Mouse (Mus musculus) small intestine, adult 2 months (tissue): ENCODE measurements around the gene Arid3a. TPM values are rescaled to one million over a fixed set of nuclear protein-coding genes. Genes with fewer than 3 reads are reported as not detected.

Source experiments
- H3K27ac ChIP-seq: fragments of 200-500 bp; 2 replicates; pipeline ENCODE4 v1.5.1; 2012; ENCODE audit warnings: low read depth, low read length, control low read depth, inconsistent platforms; ENCODE audit not compliant: insufficient read depth
- H3K27me3 ChIP-seq: fragments of 200-500 bp; 2 replicates; pipeline ENCODE4 v1.6.1; 2012; ENCODE audit warnings: mild to moderate bottlenecking, moderate library complexity, low read length, inconsistent platforms; ENCODE audit not compliant: control insufficient read depth, insufficient read depth
- H3K36me3 ChIP-seq: fragments of 200-500 bp; 2 replicates; pipeline ENCODE4 v1.6.1; 2012; ENCODE audit warnings: mild to moderate bottlenecking, low read length, control low read depth, inconsistent platforms; ENCODE audit not compliant: control insufficient read depth, insufficient read depth
- H3K4me1 ChIP-seq: fragments of 200-500 bp; 2 replicates; pipeline ENCODE4 v1.6.1; 2012; ENCODE audit warnings: low read length, inconsistent platforms, mixed read lengths; ENCODE audit not compliant: control insufficient read depth, insufficient read depth, insufficient read length
- H3K4me3 ChIP-seq: fragments of 200-500 bp; 2 replicates; pipeline ENCODE4 v1.5.1; 2012; ENCODE audit warnings: low read depth, mild to moderate bottlenecking, control low read depth, inconsistent platforms, low read length, moderate library complexity
- CTCF ChIP-seq: fragments of 200-500 bp; IDR thresholded peaks from 2 replicates; pipeline ENCODE4 v1.5.1; 2012; ENCODE audit warnings: low read depth, mild to moderate bottlenecking, control low read depth, inconsistent platforms, low read length, moderate library complexity, mixed read lengths; ENCODE audit not compliant: insufficient replicate concordance, insufficient read length; ENCODE audit errors: extremely low read depth
- POLR2A ChIP-seq: fragments of 200-500 bp; IDR thresholded peaks from 2 replicates; pipeline ENCODE4 v1.6.1; 2012; ENCODE audit warnings: low read depth, mild to moderate bottlenecking, control low read depth, inconsistent platforms, low read length, moderate library complexity
- WGBS: fragments of 180-500 bp; shearing (Covaris S2); methylation state at CpG from one replicate; pipeline ENCODE4 v1.1.7; 2018; 5-methylcytosine and 5-hydroxymethylcytosine counted together
- polyA plus RNA-seq: library from polyadenylated mRNA; depleted of rRNA; stranded (reverse); fragments of >200 nt; gene quantifications from 2 replicates; pipeline ENCODE4 v1.2.3, GENCODE M21; 2012

Gene Arid3a
- polyA plus RNA-seq, 1 experiment = 23.9 TPM

DNA sequence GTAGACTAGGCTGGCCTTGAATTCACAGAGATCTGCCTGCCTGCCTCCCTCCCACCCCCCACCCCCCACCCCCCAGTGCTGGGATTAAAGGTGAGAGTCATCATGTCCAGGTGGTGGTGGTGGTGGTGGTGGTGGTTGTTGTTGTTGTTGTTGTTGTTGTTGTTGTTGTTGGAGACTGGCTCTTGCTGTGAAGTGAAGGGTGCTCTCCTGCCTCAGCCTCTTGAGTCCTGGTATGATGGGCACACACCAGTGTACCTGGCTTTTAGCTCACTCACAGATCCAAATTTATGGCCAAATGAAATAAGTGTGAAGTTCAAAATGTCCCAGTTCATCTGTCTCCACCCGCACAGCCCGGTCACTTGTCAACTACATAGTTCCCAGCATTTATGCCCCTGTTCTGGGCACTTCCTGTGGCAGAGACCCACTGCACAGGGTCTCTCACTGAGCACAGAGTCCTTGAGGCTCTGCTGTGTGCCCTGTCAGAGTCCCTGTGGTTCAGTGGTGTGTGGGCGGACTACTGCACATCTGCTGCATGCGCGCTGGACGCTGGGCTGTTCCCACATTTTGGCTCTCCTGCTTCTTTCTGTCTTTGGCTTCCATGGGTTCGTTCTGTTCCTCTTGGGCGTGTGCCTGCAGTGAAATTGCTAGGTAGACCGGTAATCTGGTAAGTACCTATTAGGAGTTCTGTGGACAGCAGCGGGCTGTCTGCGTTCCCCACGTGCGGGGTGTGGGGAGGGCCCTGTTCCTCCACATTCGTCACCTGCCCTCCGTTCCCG is 8.1 kb downstream of the Arid3a start:
- Histone ChIP-seq H3K27ac (no peak overlapping the region), H3K36me3 (0 out of 2 replicates have a peak, but pooled peaks cover 2% of the 10 kb centered on the region), H3K4me1 (peaks cover 44% of the 10 kb centered on the region), H3K4me3 (no peak overlapping the region), H3K27me3 (no peaks in the 10 kb centered on the region)
- 80% methylated on average over 16 of the region's 16 CpGs for WGBS
- TF ChIP-seq POLR2A (no peak), CTCF (no peak)

DNA sequence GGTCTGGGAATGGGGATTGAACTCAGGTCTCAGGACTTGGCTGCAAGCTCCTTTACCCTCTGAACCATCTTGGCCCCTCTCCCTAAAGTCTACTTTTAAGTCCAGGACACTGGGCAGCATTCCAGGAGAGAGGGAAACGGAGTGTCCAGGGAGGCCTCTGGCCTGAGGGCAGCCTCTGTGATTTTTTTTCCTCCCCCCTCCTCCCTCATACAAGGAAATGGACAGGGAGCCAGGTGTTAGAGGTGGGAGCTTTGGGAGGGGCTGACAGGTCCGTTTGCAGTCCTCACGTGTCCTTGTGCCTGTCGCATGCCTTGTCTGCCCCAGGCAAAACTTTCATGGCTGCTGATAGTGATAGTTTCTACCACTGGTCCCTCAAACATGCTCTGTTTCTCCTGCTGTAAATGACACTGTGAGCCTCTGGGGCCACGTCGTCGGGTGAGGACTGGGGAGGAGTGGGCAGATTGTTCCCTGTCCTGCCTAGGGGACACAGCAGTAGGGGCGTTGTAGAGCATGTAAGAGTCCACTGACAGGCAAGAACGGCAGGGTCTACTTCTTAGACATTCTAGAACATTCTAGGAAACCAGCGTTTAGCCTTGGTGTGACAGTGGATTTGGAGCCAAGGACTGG is 9.6 kb downstream of the Arid3a start:
- Histone ChIP-seq H3K4me3 (peak overlapping the region; percentile 56; the same call in 1 of the 2 replicates), H3K36me3 (0 out of 2 replicates have a peak, but pooled peaks cover 2% of the 10 kb centered on the region), H3K27me3 (no peaks in the 10 kb centered on the region), H3K27ac (peak overlapping the region; percentile 32; the same call in 1 of the 2 replicates), H3K4me1 (peaks cover 44% of the 10 kb centered on the region)
- TF ChIP-seq CTCF (no peak), POLR2A (no peak)
- WGBS = 8% methylated on average over 10 of the region's 10 CpGs

- no peak for TF ChIP-seq POLR2A
- no peak for TF ChIP-seq CTCF
- H3K27me3 ChIP-seq = no peaks in the 10 kb centered on the region
- 6% methylated on average over 27 of the region's 27 CpGs for WGBS
- peaks cover 44% of the 10 kb centered on the region for H3K4me1 ChIP-seq
- H3K4me3 ChIP-seq = peak overlapping the region; percentile 56
- H3K27ac ChIP-seq = peak overlapping the region; percentile 32
- no peaks in the 10 kb centered on the region for H3K36me3 ChIP-seq
Measured at GRCm38 (mm10) chr10:79936911-79937441, 10.1 kb downstream of the Arid3a start.

GRCm38 (mm10) chr10:79937775-79938526 is 11.1 kb downstream of the Arid3a start:
- H3K27ac ChIP-seq = no peak overlapping the region

DNA sequence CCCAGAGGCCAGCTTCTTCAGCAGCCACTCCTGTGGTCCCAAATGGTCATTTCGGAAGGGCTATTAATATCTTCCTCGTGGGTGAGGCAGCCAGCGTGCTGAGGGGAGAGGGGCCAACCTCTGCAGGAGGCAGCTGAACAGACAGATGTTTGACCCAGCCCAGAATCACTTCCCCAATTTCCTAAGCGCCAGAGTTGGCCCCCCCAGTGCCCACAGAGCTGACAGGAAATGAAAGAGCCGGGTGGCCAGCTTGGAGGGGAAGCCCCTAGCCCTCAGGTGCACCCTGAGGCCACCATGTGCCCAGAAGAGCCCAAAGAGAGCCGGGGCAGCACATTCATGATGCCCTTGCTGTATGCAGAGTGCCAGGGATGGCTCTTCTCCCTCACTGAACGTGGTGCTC is 13.9 kb downstream of the Arid3a start:
- H3K4me3 ChIP-seq = no peak overlapping the region
- H3K36me3 ChIP-seq = no peaks in the 10 kb centered on the region
- WGBS = 49% methylated on average over 7 of the region's 7 CpGs
- TF ChIP-seq POLR2A (no peak), CTCF (no peak)
- H3K27me3 ChIP-seq = no peaks in the 10 kb centered on the region
- H3K4me1 ChIP-seq = peaks cover 33% of the 10 kb centered on the region
- H3K27ac ChIP-seq = peak overlapping the region; percentile 8; the same call in 1 of the 2 replicates

More at GRCm38 (mm10) chr10:79937775-79938526, 11.1 kb downstream of the Arid3a start:
- TF ChIP-seq CTCF = no peak
- TF ChIP-seq POLR2A = no peak
- H3K4me3 ChIP-seq = no peak overlapping the region
- no peaks in the 10 kb centered on the region for H3K27me3 ChIP-seq
- H3K36me3 ChIP-seq = no peaks in the 10 kb centered on the region
- 72% methylated on average over 11 of the region's 11 CpGs for WGBS
- H3K4me1 ChIP-seq = peaks cover 37% of the 10 kb centered on the region

DNA sequence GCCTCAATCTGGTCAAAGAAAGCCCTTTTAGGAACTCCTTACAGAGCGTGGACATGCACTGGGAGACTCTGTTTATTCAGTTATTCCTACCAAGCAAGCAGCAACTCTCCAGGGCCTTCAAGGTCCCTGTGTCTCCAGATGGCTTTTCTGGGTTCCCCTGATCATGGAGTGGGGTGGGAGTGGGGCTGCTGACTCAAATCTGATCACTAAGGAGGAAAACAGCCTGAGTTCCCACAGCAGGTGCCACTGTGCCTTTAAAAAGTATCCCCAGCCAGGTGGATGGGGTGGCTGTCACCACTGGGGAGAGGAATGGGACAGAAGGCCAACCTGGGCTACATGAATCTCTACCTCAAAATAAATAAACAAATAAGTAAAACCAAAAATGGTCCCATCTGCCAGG is 16.1 kb downstream of the Arid3a start:
- Histone ChIP-seq H3K4me1 (peaks cover 13% of the 10 kb centered on the region), H3K4me3 (no peak overlapping the region), H3K27ac (peak overlapping the region; percentile 16), H3K36me3 (no peaks in the 10 kb centered on the region), H3K27me3 (no peaks in the 10 kb centered on the region)
- 85% methylated on average over 1 of the region's 1 CpGs for WGBS
- no peak for TF ChIP-seq POLR2A
- TF ChIP-seq CTCF = no peak
